Mouse (Mus musculus) spleen, postnatal 0 days (tissue): Measurements from ENCODE around the gene Tas2r130. TPM values are rescaled to one million over a fixed set of nuclear protein-coding genes. Genes with fewer than 3 reads are reported as not detected.

Source experiments
- polyA plus RNA-seq: library from polyadenylated mRNA; unstranded; fragments of >200 nt; fragmentation: Nextera tagmentation; extraction: Ambion mirVana; gene quantifications from 2 replicates; pipeline ENCODE4 v1.2.1, GENCODE M21; 2015

Gene Tas2r130
- not detected in 2 replicates for polyA plus RNA-seq

GRCm38 (mm10) chr6:131630812-131631211 is at the start of gene Tas2r130:
Tas2r130 (minus strand) TSS chr6:131630912.

GRCm38 (mm10) chr6:131678786-131679185 is 48.1 kb upstream of the Tas2r130 start, which contains the start of gene Tas2r106:
Tas2r106 (minus strand) TSS chr6:131678886.

GRCm38 (mm10) chr6:131660049-131660448 is 29.3 kb upstream of the Tas2r130 start, which contains the start of gene Tas2r107:
Tas2r107 (minus strand) TSS chr6:131660149.

Other genes starting within 250 kb of the Tas2r130 start
- gene Ybx3, start 242.4 kb downstream of the Tas2r130 start, polyA plus RNA-seq = 98.5 and 112 TPM in 2 replicates
- not detected in 2 replicates for gene 5430401F13Rik, start 144.5 kb downstream of the Tas2r130 start, polyA plus RNA-seq
- gene Gm6619, start 144.5 kb downstream of the Tas2r130 start, polyA plus RNA-seq = not detected in 2 replicates
- gene Tas2r107, start 29.2 kb upstream of the Tas2r130 start, polyA plus RNA-seq = not detected in 2 replicates
- not detected in 2 replicates for gene Tas2r106, start 48.0 kb upstream of the Tas2r130 start, polyA plus RNA-seq
- gene Tas2r104, start 54.8 kb upstream of the Tas2r130 start, polyA plus RNA-seq = not detected in 2 replicates
- not detected in 2 replicates for gene Tas2r105, start 56.6 kb upstream of the Tas2r130 start, polyA plus RNA-seq
- gene Tas2r114, start 59.2 kb upstream of the Tas2r130 start, polyA plus RNA-seq = not detected in 2 replicates